ENCODE assay signal across 10 mouse cellular contexts in the genomic region with DNA sequence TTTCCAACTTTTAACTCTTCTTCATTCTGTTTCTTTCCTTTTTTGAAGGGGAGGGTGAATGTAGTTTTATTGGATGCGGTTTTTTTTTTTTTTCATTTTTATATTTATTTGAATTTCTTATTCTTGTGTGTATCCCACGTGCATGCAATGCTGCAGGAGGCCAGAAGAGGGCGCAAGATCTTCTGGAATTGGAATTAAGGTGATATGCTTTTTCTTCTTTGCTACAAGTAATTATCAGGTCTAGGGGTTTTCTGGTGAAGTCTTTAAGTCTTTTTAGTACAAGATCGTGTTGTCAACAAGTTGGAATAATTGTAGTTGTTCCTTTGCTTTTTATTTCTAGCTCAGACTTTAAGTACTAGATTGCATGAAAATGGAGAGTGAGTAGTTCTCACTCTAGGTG. TPM values are rescaled to one million over a fixed set of nuclear protein-coding genes. Genes with fewer than 3 reads are reported as not detected.
DNase-seq lines count a peak whose midpoint lies in the region; ATAC-seq and TF ChIP-seq lines count a peak whose summit lies in the region.
"Had no signal": no experiment of that assay in that cellular context is flagged by ENCODE, and none has a peak within 500 bp of the region (broad histone marks: within the 10 kb centered on the region; RNA-seq: fewer than 3 reads in every experiment).

No protein-coding gene starts in this region.

- WGBS in forebrain, embryonic 11.5 days, result 26% methylated on average over 4 of the region's 4 CpGs
- 25% methylated on average over 4 of the region's 4 CpGs for WGBS in forebrain, embryonic 15.5 days
- WGBS in liver, adult 2 months, result 23% methylated on average over 4 of the region's 4 CpGs
- WGBS in liver, embryonic 11.5 days, result 23% methylated on average over 4 of the region's 4 CpGs

- no peak for TF ChIP-seq POLR2A in liver, adult 2 months (IDR thresholded peaks at IDR 0.05; ENCODE audit: extremely low read depth, insufficient read depth, low read length)
- no peak for TF ChIP-seq POLR2A in embryonic fibroblast, embryonic 13.5 days (IDR thresholded peaks at IDR 0.05; ENCODE audit: low read depth, low read length)

- H3K27me3 ChIP-seq in forebrain, embryonic 11.5 days (ENCODE audit: control insufficient read depth, insufficient read depth, low read length), result no peaks in the 10 kb centered on the region
- H3K27me3 ChIP-seq in forebrain, embryonic 15.5 days, result no peaks in the 10 kb centered on the region
- H3K27me3 ChIP-seq in liver, adult 2 months (ENCODE audit: control insufficient read depth, insufficient read depth, low read length), result no peaks in the 10 kb centered on the region
- H3K27me3 ChIP-seq in liver, embryonic 11.5 days (replicated peaks; ENCODE audit: control insufficient read depth, insufficient read depth, low read length), result no peaks in the 10 kb centered on the region
- H3K27me3 ChIP-seq in G1E (ENCODE audit: insufficient read depth, low read length), result peaks cover 24% of the 10 kb centered on the region
- H3K27me3 ChIP-seq: hindbrain, embryonic 15.5 days had no signal

- peak; percentile 56 for DNase-seq in forebrain, embryonic 11.5 days (ENCODE audit: low spot score)
- peak; percentile 26 for DNase-seq in liver, adult 2 months (ENCODE audit: extremely low read depth, low read depth, low spot score)
- DNase-seq in liver, embryonic 11.5 days (ENCODE audit: low spot score), result no peak
- DNase-seq in G1E (ENCODE audit: low spot score), result no peak
- DNase-seq in lung, postnatal 36 days, result peak; percentile 73

- H3K79me2 ChIP-seq in liver, adult 2 months (ENCODE audit: control insufficient read depth, insufficient read depth, low read length), result no peaks in the 10 kb centered on the region

- ATAC-seq in forebrain, embryonic 11.5 days (replicated peaks; ENCODE audit: low FRiP score), result no peak
- no peak for ATAC-seq in forebrain, embryonic 15.5 days (replicated peaks)
- ATAC-seq in liver, embryonic 11.5 days (replicated peaks; ENCODE audit: low FRiP score), result no peak
- no peak for ATAC-seq in G1E (ENCODE audit: extremely low read depth, insufficient number of reproducible peaks, low FRiP score, poor library complexity, severe bottlenecking)
- ATAC-seq in frontal cortex, adult (ENCODE audit: low TSS enrichment), result no peak

- H3K27ac ChIP-seq in forebrain, embryonic 11.5 days (ENCODE audit: low read depth, low read length), result no peak overlapping the region
- no peak overlapping the region for H3K27ac ChIP-seq in forebrain, embryonic 15.5 days (replicated peaks)
- no peak overlapping the region for H3K27ac ChIP-seq in liver, adult 2 months (replicated peaks; ENCODE audit: insufficient read depth, low read depth, low read length)
- no peak overlapping the region for H3K27ac ChIP-seq in liver, embryonic 11.5 days (ENCODE audit: low read depth, low read length)
- H3K27ac ChIP-seq in embryonic fibroblast, embryonic 13.5 days (ENCODE audit: insufficient read depth, low read length), result no peak overlapping the region
- H3K27ac ChIP-seq: hindbrain, embryonic 15.5 days had no signal

- no peaks in the 10 kb centered on the region for H3K4me1 ChIP-seq in forebrain, embryonic 11.5 days (replicated peaks; ENCODE audit: control insufficient read depth, insufficient read depth, low read length)
- peaks cover 10% of the 10 kb centered on the region; the same call in 1 of the 2 replicates for H3K4me1 ChIP-seq in forebrain, embryonic 15.5 days
- H3K4me1 ChIP-seq in liver, adult 2 months (ENCODE audit: control insufficient read depth, insufficient read depth, low read length), result no peaks in the 10 kb centered on the region
- no peaks in the 10 kb centered on the region for H3K4me1 ChIP-seq in liver, embryonic 11.5 days (replicated peaks; ENCODE audit: control insufficient read depth, insufficient read depth, low read length)
- H3K4me1 ChIP-seq in G1E (ENCODE audit: insufficient read depth, low read depth, low read length), result no peaks in the 10 kb centered on the region
- no peaks in the 10 kb centered on the region for H3K4me1 ChIP-seq in embryonic fibroblast, embryonic 13.5 days (ENCODE audit: control insufficient read depth, insufficient read depth, low read length)
- H3K4me1 ChIP-seq: hindbrain, embryonic 15.5 days had no signal

- H3K4me2 ChIP-seq in forebrain, embryonic 11.5 days (ENCODE audit: low read depth, low read length, severe bottlenecking), result no peak overlapping the region
- no peak overlapping the region for H3K4me2 ChIP-seq in forebrain, embryonic 15.5 days (replicated peaks)
- no peak overlapping the region for H3K4me2 ChIP-seq in liver, embryonic 11.5 days
- H3K4me2 ChIP-seq: hindbrain, embryonic 15.5 days had no signal

- H3K4me3 ChIP-seq in forebrain, embryonic 11.5 days (ENCODE audit: low read depth, low read length), result no peak overlapping the region
- H3K4me3 ChIP-seq in forebrain, embryonic 15.5 days, result no peak overlapping the region
- H3K4me3 ChIP-seq in liver, adult 2 months (ENCODE audit: insufficient read depth, low read depth, low read length), result no peak overlapping the region
- H3K4me3 ChIP-seq in liver, embryonic 11.5 days (ENCODE audit: low read depth, low read length), result no peak overlapping the region
- H3K4me3 ChIP-seq in G1E (ENCODE audit: low read depth, low read length), result no peak overlapping the region
- no peak overlapping the region for H3K4me3 ChIP-seq in embryonic fibroblast, embryonic 13.5 days (ENCODE audit: insufficient read depth, low read length)
- H3K4me3 ChIP-seq: hindbrain, embryonic 15.5 days; megakaryocyte, embryonic 14.5 days had no signal

- H3K36me3 ChIP-seq in forebrain, embryonic 11.5 days (ENCODE audit: control insufficient read depth, insufficient read depth, low read length), result no peaks in the 10 kb centered on the region
- no peaks in the 10 kb centered on the region for H3K36me3 ChIP-seq in forebrain, embryonic 15.5 days
- H3K36me3 ChIP-seq in liver, adult 2 months (ENCODE audit: control insufficient read depth, insufficient read depth, low read length), result no peaks in the 10 kb centered on the region
- H3K36me3 ChIP-seq in liver, embryonic 11.5 days (ENCODE audit: control insufficient read depth, insufficient read depth, low read length), result no peaks in the 10 kb centered on the region
- H3K36me3 ChIP-seq in G1E (replicated peaks), result no peaks in the 10 kb centered on the region
- H3K36me3 ChIP-seq: hindbrain, embryonic 15.5 days had no signal

- no peak overlapping the region for H3K9ac ChIP-seq in forebrain, embryonic 11.5 days (ENCODE audit: low read length)
- H3K9ac ChIP-seq in forebrain, embryonic 15.5 days (replicated peaks), result no peak overlapping the region
- no peak overlapping the region for H3K9ac ChIP-seq in liver, adult 2 months (ENCODE audit: low read depth, low read length)
- no peak overlapping the region for H3K9ac ChIP-seq in liver, embryonic 11.5 days (ENCODE audit: low read depth, low read length)
- H3K9ac ChIP-seq: hindbrain, embryonic 15.5 days had no signal

- H3K9me3 ChIP-seq in forebrain, embryonic 11.5 days (ENCODE audit: control insufficient read depth, low read length), result no peaks in the 10 kb centered on the region
- no peaks in the 10 kb centered on the region for H3K9me3 ChIP-seq in forebrain, embryonic 15.5 days
- no peaks in the 10 kb centered on the region for H3K9me3 ChIP-seq in liver, embryonic 11.5 days (ENCODE audit: control insufficient read depth, low read length)
- H3K9me3 ChIP-seq in G1E (replicated peaks), result no peaks in the 10 kb centered on the region
- H3K9me3 ChIP-seq: hindbrain, embryonic 15.5 days; megakaryocyte, embryonic 14.5 days had no signal

- peak; percentile 67 for TF ChIP-seq CTCF in liver, adult 2 months (IDR thresholded peaks at IDR 0.05; ENCODE audit: low read depth, low read length)
- TF ChIP-seq CTCF in G1E (IDR thresholded peaks at IDR 0.05; ENCODE audit: low read depth, low read length), result 0 out of 2 replicates have a peak, but pooled peaks have one; percentile 7
- peak; percentile 41; the same call in 1 of the 2 replicates for TF ChIP-seq CTCF in embryonic fibroblast, embryonic 13.5 days (IDR thresholded peaks at IDR 0.05; ENCODE audit: borderline replicate concordance, insufficient read depth, low read length)

RNA-seq across cellular contexts. Expression of a gene that starts 39.9 kb away (rescaled TPM):
- 601 and 607 TPM in 2 replicates for polyA plus RNA-seq in forebrain, embryonic 11.5 days (2014; fragmentation: Nextera tagmentation; extraction: Ambion mirVana)
- 316 and 328 TPM in 2 replicates for polyA plus RNA-seq in forebrain, embryonic 15.5 days (2015; fragmentation: Nextera tagmentation; extraction: Ambion mirVana)
- 144 and 218 TPM in 2 replicates for total RNA-seq in liver, adult 2 months (2014; rRNA removed)
- polyA plus RNA-seq in liver, adult 2 months (2012; rRNA removed), result 48.9 and 62.1 TPM in 2 replicates
- 698 and 755 TPM in 2 replicates for polyA plus RNA-seq in liver, embryonic 11.5 days (2014; fragmentation: Nextera tagmentation; extraction: Ambion mirVana)
- total RNA-seq in G1E (2014; fragmentation: Nextera tagmentation) (1,171 and 1,332 TPM in 2 replicates), G1E (2017) (1,188 and 1,473 TPM in 2 replicates)
- 2,449 and 2,463 TPM in 2 replicates for polyA plus RNA-seq in G1E (2012)
- 657 and 685 TPM in 2 replicates for polyA plus RNA-seq in embryonic fibroblast, embryonic 13.5 days (2011; ENCODE audit: insufficient read length, low read depth, missing spikeins)

Comparison
In these comparisons a context has a peak if more than half of its experiments do, and no peak if none do; other contexts are left out.
1. DNase-seq: peak in forebrain, embryonic 11.5 days (single experiment), liver, adult 2 months (single experiment) and lung, postnatal 36 days (single experiment); none in liver, embryonic 11.5 days (single experiment) and G1E (single experiment).
2. CTCF ChIP-seq: peak in every context shown above with its lines; median percentile 67 in liver, adult 2 months; 41 in embryonic fibroblast, embryonic 13.5 days; 7 in G1E.